Mouse (Mus musculus) left cerebral cortex, adult 2 months (tissue): Measurements from ENCODE around the gene Crim1. TPM values are rescaled to one million over a fixed set of nuclear protein-coding genes. Genes with fewer than 3 reads are reported as not detected.

Experiments used
- DNase-seq, 2 experiments: peaks; one replicate each; pipeline ENCODE4 v3.0.0; 2021 to 2022; ENCODE audit warnings: low spot score in 2 of 2, mixed read lengths in 1 of 2; ENCODE audit errors: extremely low spot score in 1 of 2
- H3K27ac ChIP-seq: fragments of 200-600 bp; 2 replicates; pipeline ENCODE4 v1.8.1; 2022
- H3K4me3 ChIP-seq: fragments of 200-600 bp; 2 replicates; pipeline ENCODE4 v1.8.1; 2022
- CTCF ChIP-seq: fragments of 200-600 bp; IDR thresholded peaks from 2 replicates; pipeline ENCODE4 v1.8.1; 2022; ENCODE audit warnings: antibody characterized with exemption, mild to moderate bottlenecking, moderate library complexity
- intact Hi-C: fragments of 180-260 bp; cut with DNase I; formaldehyde crosslinking; loops from one replicate; pipeline ENCODE4 v1.15.1; 2025
- long read RNA-seq, 2 experiments: library from polyadenylated mRNA; stranded (forward); transcript quantifications; one replicate each; pipeline ENCODE4 v2.0.0; 2021; ENCODE audit warnings: borderline mapping rate in 2 of 2
- total RNA-seq, 2 experiments: library from RNA; stranded (reverse); gene quantifications; 2 replicates each; pipeline ENCODE4 v1.2.3; 2021

The Crim1 gene
- 10 to 100 TPM; 83.3 to 93.1 TPM for total RNA-seq
- long read RNA-seq, experiment 1, full-length matches to known transcripts, result 1 of 3 reads
- long read RNA-seq, experiment 1, partial matches to known transcripts, result 1 of 3 reads
- long read RNA-seq, experiment 1, other reads (novel, unspliced or antisense), result 1 of 3 reads
- long read RNA-seq, experiment 2, full-length matches to known transcripts, result 2 of 4 reads
- long read RNA-seq, experiment 2, partial matches to known transcripts, result 0 of 4 reads
- long read RNA-seq, experiment 2, other reads (novel, unspliced or antisense), result 2 of 4 reads

GRCm38 (mm10) chr17:78199626-78200560 lies at the start of gene Crim1:
Gene Crim1, plus strand, starts transcription at chr17:78200248.
- Histone ChIP-seq H3K27ac (peak within 1 kb of the TSS; percentile 94), H3K4me3 (peak within 1 kb of the TSS; percentile 86)
- TF ChIP-seq CTCF, result no peak
- intact Hi-C loops, result loop anchor here (5.0 kb wide), 3 partner anchors 257 to 402 kb away; no protein-coding TSS in a partner anchor
- DNase-seq, result peak; percentile 74 to 75

- DNase-seq, result no peak
- no peak for TF ChIP-seq CTCF
- Histone ChIP-seq H3K27ac (no peak overlapping the region), H3K4me3 (no peak overlapping the region)
- intact Hi-C loops, result no loop called here
These were observed 48.4 kb upstream of the Crim1 start for GRCm38 (mm10) chr17:78151479-78152282.

DNA sequence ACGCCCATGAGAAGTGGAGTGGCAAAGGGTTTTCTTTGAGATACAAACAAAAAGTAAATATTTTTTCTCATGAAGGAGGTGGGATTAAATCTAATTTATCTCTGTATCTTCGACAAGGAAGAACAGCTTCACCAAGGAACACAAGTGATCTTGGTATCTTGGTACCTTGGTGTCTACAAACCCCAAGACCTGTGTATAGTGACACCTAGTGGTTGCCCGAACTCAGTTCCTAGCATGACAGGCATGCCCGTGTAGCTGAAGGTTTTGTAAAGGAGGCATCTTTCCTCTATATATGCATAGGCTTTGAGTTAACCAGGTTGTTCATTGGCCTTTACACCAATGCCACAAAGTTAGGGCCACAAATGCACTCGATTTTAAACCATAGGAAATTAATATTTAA lies 36.8 kb upstream of the Crim1 start:
- DNase-seq, result peak; percentile 61 to 68
- no peak overlapping the region for H3K4me3 ChIP-seq
- peak; percentile 88 for TF ChIP-seq CTCF
- no peak overlapping the region for H3K27ac ChIP-seq
- intact Hi-C loops, result loop anchor here (10.0 kb wide), 1 partner anchor 1868 kb away; no protein-coding TSS in a partner anchor

GRCm38 (mm10) chr17:78163724-78164236 lies 36.3 kb upstream of the Crim1 start:
- intact Hi-C loops, result loop anchor here (10.0 kb wide), 1 partner anchor 1869 kb away; no protein-coding TSS in a partner anchor
- no peak for TF ChIP-seq CTCF
- Histone ChIP-seq H3K27ac (no peak overlapping the region), H3K4me3 (no peak overlapping the region)
- no peak for DNase-seq

DNA sequence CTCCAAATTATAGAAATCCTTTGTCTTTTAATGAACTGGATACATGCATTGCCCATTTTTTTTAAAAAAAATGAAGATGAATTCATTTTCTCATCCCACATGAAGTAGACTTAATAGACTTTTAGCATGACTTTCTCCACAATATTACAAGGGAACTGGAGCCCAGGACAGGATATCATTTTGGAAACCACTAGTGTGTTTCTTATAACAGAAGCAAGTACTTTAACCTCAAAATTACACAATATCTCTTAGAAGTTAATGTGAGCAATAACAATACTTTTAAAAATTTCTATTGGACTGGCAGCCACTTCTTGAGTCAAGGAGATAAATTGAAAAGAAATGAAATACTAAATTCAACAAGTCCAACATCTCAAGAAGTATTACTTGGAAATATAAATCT lies 34.2 kb upstream of the Crim1 start:
- Histone ChIP-seq H3K4me3 (no peak overlapping the region), H3K27ac (no peak overlapping the region)
- intact Hi-C loops, result loop anchor here (10.0 kb wide), 1 partner anchor 1871 kb away; no protein-coding TSS in a partner anchor
- TF ChIP-seq CTCF, result no peak
- no peak for DNase-seq

DNA sequence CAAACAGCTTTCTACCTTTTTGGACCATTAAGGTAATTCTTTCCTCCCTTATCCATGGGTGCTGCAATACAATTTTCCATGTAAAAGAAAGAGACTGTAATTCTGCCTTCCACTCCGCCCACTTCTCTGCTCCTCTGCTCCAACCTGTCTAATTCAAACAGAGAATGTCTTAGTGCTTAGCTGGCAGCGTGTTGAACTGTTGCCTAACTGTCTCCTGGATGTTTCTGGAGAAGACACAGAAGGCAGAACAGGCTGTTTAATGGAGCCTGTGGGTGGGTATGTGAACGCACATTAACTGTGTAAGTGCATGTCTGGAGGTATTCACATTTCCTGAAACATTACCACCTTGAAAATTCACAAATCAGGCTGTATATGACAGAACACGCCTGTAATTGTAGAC lies 33.5 kb upstream of the Crim1 start:
- peak in 1 of 2 experiments; percentile 10 for DNase-seq
- no peak overlapping the region for H3K27ac ChIP-seq
- no peak for TF ChIP-seq CTCF
- no peak overlapping the region for H3K4me3 ChIP-seq
- intact Hi-C loops, result loop anchor here (10.0 kb wide), 1 partner anchor 1872 kb away; no protein-coding TSS in a partner anchor

DNA sequence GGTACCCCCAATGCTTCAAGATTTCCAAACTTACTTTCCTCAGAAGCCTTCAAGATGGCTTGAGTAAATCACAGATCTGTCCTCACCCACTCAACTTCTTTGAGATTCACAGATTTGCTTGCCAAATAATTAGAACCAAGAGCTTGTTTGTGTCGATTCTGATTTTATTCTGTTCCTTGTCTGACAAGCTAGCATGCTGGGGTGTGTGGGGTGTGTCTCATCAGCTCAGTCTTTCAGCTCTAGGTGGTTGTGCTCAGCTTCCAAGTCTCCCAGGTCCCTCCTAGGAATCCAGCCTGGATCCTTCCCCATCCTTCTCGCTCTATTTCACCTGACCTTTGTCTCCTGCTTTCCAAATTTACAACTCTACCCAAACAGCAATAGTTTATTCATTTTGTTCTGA lies 27.7 kb upstream of the Crim1 start:
- no peak overlapping the region for H3K4me3 ChIP-seq
- no peak overlapping the region for H3K27ac ChIP-seq

DNA sequence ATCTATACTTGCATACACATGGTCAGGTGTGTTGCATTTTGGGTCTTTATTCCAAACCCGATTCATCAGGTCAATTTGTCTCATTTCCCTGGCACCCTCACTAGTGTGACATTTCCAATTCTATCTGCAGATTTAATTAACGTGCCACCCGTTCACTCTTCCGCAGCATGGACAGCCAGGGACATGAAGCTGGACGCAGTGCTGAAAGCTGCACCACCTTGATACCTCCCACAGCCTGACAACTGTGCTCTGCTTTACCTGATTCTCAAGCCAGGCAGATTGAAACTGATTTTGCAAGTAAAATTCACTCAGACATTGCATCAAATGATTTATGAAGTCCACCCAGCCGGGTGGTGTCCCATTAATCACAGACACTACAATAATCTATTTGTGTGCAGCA lies 19.3 kb upstream of the Crim1 start:
- intact Hi-C loops, result no loop called here
- Histone ChIP-seq H3K27ac (no peak overlapping the region), H3K4me3 (no peak overlapping the region)
- TF ChIP-seq CTCF, result no peak
- no peak for DNase-seq

More for the DNA sequence above, 27.7 kb upstream of the Crim1 start:
- intact Hi-C loops, result no loop called here
- DNase-seq, result no peak
- no peak for TF ChIP-seq CTCF

GRCm38 (mm10) chr17:78196184-78196583 lies 3.9 kb upstream of the Crim1 start:
- H3K27ac ChIP-seq, result no peak overlapping the region
- H3K4me3 ChIP-seq, result no peak overlapping the region
- TF ChIP-seq CTCF, result no peak
- intact Hi-C loops, result loop anchor here (5.0 kb wide), 2 partner anchors 261 to 391 kb away; no protein-coding TSS in a partner anchor
- no peak for DNase-seq

DNA sequence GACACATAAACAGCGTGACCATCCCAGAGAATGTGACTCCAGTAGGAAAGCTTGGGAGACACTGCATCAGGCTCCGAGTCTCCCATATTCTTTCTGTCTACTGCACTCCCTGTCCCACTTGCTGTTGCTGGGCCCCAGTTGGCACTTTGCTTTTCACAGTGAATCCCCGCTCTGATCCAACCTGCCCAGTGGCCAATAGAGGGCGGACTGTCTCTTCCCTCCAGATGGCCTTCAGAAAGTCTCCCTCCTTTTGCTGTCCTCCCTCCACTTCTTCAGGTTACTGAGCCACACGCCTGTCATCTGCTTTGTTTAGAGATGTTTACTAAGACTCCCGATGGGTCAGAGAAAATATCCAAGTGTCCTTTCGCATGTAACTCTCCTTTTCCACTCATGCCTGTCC lies 2.9 kb upstream of the Crim1 start:
- Histone ChIP-seq H3K27ac (no peak overlapping the region), H3K4me3 (no peak overlapping the region)
- intact Hi-C loops, result loop anchor here (1.0 to 5.0 kb wide), 3 partner anchors 101 to 390 kb away; no protein-coding TSS in a partner anchor
- TF ChIP-seq CTCF, result peak; percentile 73
- DNase-seq, result peak in 1 of 2 experiments; percentile 43

GRCm38 (mm10) chr17:78198140-78198539 lies 1.9 kb upstream of the Crim1 start:
- no peak for DNase-seq
- intact Hi-C loops, result loop anchor here (5.0 kb wide), 2 partner anchors 259 to 389 kb away; no protein-coding TSS in a partner anchor
- no peak overlapping the region for H3K27ac ChIP-seq
- no peak overlapping the region for H3K4me3 ChIP-seq
- TF ChIP-seq CTCF, result no peak
